Mouse (Mus musculus) heart, postnatal 36 days (tissue): ENCODE results near the gene Mapk1ip1l. TPM values are rescaled to one million over a fixed set of nuclear protein-coding genes. Genes with fewer than 3 reads are reported as not detected.

Source experiments
- DNase-seq, 2 experiments: peaks; one replicate each; pipeline ENCODE4 v3.0.0; 2021 to 2022
- intact Hi-C: fragments of 180-260 bp; cut with DNase I; formaldehyde crosslinking; loops from one replicate; pipeline ENCODE4 v1.15.1; 2025
- total RNA-seq, 2 experiments: library from RNA; stranded (reverse); gene quantifications; 2 replicates each; pipeline ENCODE4 v1.2.3; 2021

The Mapk1ip1l gene
- total RNA-seq, 2 experiments from 2014 or later = 28.1 to 28.2 TPM

DNA sequence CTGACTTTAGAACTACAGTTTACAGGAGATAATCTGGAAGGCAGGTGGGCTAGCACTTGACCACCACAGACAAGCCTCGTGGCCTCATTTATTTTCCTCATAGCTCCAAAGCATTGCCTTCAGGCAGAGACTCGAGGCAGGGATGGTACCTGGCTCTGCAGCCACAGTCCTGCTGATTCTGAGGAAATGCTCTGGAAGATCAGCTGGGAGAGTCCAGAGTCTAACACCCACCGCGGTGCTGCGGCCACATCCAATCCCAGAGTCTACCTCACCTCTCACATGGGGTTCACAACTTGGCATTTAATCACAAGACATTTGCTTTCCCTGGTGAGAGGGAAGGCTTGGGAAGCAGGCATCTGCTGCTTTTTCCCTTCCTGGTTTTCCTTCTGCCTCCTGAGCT lies 56.9 kb downstream of the Mapk1ip1l start:
- intact Hi-C loops = no loop called here
- DNase-seq = no peak

- DNase-seq = no peak
- intact Hi-C loops = no loop called here
Observed at GRCm38 (mm10) chr14:47356622-47357021, 58.6 kb downstream of the Mapk1ip1l start.

DNA sequence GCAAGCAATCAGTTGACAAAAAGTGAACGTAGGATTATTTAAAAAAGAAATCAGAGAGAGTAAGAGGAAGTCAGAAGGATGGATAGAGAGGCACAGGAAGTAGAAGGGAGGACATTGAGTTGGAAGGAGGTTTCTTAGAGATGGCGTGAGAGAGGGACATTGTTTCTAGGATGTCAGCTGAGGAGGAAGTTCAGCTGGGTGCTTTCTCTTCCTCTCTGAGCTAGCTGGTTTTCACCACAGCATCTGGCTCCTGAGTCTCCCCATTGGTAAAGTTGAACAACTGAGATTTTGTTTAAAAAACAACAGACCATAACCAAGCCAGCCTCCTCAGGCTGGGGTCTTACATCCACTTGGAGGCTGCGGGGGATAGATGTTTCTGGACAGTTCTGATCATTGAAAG lies 61.5 kb downstream of the Mapk1ip1l start:
- intact Hi-C loops = no loop called here
- no peak for DNase-seq

- no peak for DNase-seq
- intact Hi-C loops = no loop called here
Observed at GRCm38 (mm10) chr14:47361418-47361817, 63.4 kb downstream of the Mapk1ip1l start.

GRCm38 (mm10) chr14:47361899-47362298 lies 63.8 kb downstream of the Mapk1ip1l start:
- no peak for DNase-seq
- intact Hi-C loops = no loop called here

- DNase-seq = peak; percentile 16 to 23
Observed at GRCm38 (mm10) chr14:47364742-47365449, 66.8 kb downstream of the Mapk1ip1l start.

GRCm38 (mm10) chr14:47366881-47367321 lies 68.8 kb downstream of the Mapk1ip1l start:
- no peak for DNase-seq
- intact Hi-C loops = no loop called here

More at GRCm38 (mm10) chr14:47364742-47365449, 66.8 kb downstream of the Mapk1ip1l start:
- intact Hi-C loops = no loop called here

- intact Hi-C loops = no loop called here
- peak in 1 of 2 experiments; percentile 7 for DNase-seq
Observed at GRCm38 (mm10) chr14:47367461-47367860, 69.4 kb downstream of the Mapk1ip1l start, which contains the start of gene Lgals3. TSS of gene Lgals3 (plus strand) at chr14:47367751.

DNA sequence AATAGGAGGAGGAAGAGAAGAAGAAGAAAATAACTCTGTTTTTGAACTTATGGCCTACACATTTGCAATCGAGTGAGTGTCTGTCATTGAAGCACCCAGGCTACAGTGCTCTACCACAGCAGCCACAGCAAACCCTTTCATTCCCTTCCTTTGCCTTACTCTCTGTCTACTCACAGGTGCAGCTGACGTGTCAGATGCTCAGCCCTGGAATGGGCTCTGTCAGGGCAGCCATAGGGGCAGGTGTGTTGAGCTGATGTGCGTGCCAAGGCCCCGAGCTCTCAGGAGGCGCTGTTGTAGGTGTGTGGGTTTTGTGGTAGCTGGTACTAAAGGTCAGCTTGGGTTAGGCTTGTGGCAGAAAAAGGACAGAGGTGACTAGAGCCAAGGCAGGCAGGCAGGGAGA lies 71.7 kb downstream of the Mapk1ip1l start:
- intact Hi-C loops = no loop called here
- no peak for DNase-seq

- no peak for DNase-seq
- intact Hi-C loops = no loop called here
Observed at GRCm38 (mm10) chr14:47370790-47371189, 72.7 kb downstream of the Mapk1ip1l start.

- intact Hi-C loops = no loop called here
- no peak for DNase-seq
Observed at GRCm38 (mm10) chr14:47371689-47372088, 73.6 kb downstream of the Mapk1ip1l start.

Other genes starting within 250 kb of the Mapk1ip1l start
- 1 to 10 TPM; 5.4 to 5.9 TPM for gene Gch1, start 108.9 kb upstream of the Mapk1ip1l start, total RNA-seq
- 1 to 10 TPM in 1 of 2 experiments, under 1 TPM in 1; 1.00 to 1.0 TPM for gene Wdhd1, start 21.4 kb upstream of the Mapk1ip1l start, total RNA-seq
- 10 to 100 TPM; 13.9 to 14.3 TPM for gene Socs4, start 21.3 kb upstream of the Mapk1ip1l start, total RNA-seq
- 1 to 10 TPM; 3.8 to 5.0 TPM for gene Lgals3, start 69.5 kb downstream of the Mapk1ip1l start, total RNA-seq
- under 1 TPM; 0.86 to 0.87 TPM for gene Dlgap5, start 120.1 kb downstream of the Mapk1ip1l start, total RNA-seq
- 10 to 100 TPM; 11.4 to 14.0 TPM for gene Fbxo34, start 152.2 kb downstream of the Mapk1ip1l start, total RNA-seq